Mouse (Mus musculus): Measurements from ENCODE around the gene Zfp950.

DNA sequence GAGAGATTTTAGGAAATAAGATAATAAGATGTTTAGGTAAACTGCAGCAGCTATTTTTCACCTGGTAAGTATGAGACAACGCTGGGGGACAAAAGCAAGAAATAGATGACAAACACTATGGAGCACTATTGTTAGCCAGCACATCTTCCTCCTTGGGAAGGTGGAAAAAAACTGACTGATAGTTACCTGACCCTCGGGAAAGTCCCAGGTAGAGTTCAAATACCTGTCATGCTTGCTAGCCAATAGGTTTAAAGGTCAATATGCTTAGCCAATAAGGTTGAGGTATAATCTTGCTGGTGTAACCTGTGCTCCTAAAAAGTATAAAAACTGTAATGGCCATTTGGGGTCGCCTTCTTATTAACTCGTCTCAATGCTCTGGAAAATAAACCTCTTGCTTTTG lies 659 bp upstream of the Zfp950 start:
- TF ChIP-seq POLR2A (IDR thresholded peaks at IDR 0.05; ENCODE audit: borderline replicate concordance, extremely low read depth, insufficient read depth, insufficient read length, poor library complexity, severe bottlenecking) (no peak), CTCF (IDR thresholded peaks at IDR 0.05; ENCODE audit: borderline replicate concordance, extremely low read depth, insufficient read depth, insufficient read length) (no peak)
